In genomic region chr7:45716460-45716857, GRCm38 (mm10) we compare ENCODE assay signal across 9 mouse cellular contexts. TPM values are rescaled to one million over a fixed set of nuclear protein-coding genes. Genes with fewer than 3 reads are reported as not detected.
A peak's percentile ranks its signal among the peaks of the same experiment; 100 is the strongest.
DNase-seq lines count a peak whose midpoint lies in the region; ATAC-seq lines count a peak whose summit lies in the region.
"Had no signal": no experiment of that assay in that cellular context is flagged by ENCODE, and none has a peak within 500 bp of the region (broad histone marks: within the 10 kb centered on the region; RNA-seq: fewer than 3 reads in every experiment).

No protein-coding gene starts in this region.

- H3K27me3 ChIP-seq in kidney, embryonic 15.5 days = no peaks in the 10 kb centered on the region
- no peaks in the 10 kb centered on the region for H3K27me3 ChIP-seq in embryonic facial prominence, embryonic 11.5 days (ENCODE audit: control insufficient read depth, insufficient read depth, low read length)
- no peaks in the 10 kb centered on the region for H3K27me3 ChIP-seq in hindbrain, embryonic 14.5 days (ENCODE audit: control insufficient read depth, insufficient read depth, low read length)
- no peaks in the 10 kb centered on the region for H3K27me3 ChIP-seq in midbrain, embryonic 14.5 days (ENCODE audit: control insufficient read depth, insufficient read depth, low read length)

- peak overlapping the region; percentile 75 for H3K4me3 ChIP-seq in kidney, embryonic 15.5 days (replicated peaks)
- peak overlapping the region; percentile 87 for H3K4me3 ChIP-seq in embryonic facial prominence, embryonic 11.5 days (ENCODE audit: low read depth, low read length)
- 0 out of 2 replicates have a peak overlapping the region, but pooled peaks have one; percentile 75 for H3K4me3 ChIP-seq in hindbrain, embryonic 14.5 days (replicated peaks; ENCODE audit: low read length)
- H3K4me3 ChIP-seq in midbrain, embryonic 14.5 days (replicated peaks; ENCODE audit: low read depth, low read length) = peak overlapping the region; percentile 90

- peak overlapping the region; percentile 87 for H3K4me2 ChIP-seq in kidney, embryonic 15.5 days
- peak overlapping the region; percentile 71 for H3K4me2 ChIP-seq in embryonic facial prominence, embryonic 11.5 days (ENCODE audit: low read depth, low read length)
- H3K4me2 ChIP-seq in hindbrain, embryonic 14.5 days (replicated peaks) = peak overlapping the region; percentile 64
- H3K4me2 ChIP-seq in midbrain, embryonic 14.5 days (ENCODE audit: low read length) = peak overlapping the region; percentile 96

- no peaks in the 10 kb centered on the region for H3K9me3 ChIP-seq in kidney, embryonic 15.5 days (replicated peaks)
- H3K9me3 ChIP-seq in embryonic facial prominence, embryonic 11.5 days (replicated peaks; ENCODE audit: control insufficient read depth, low read length) = no peaks in the 10 kb centered on the region
- no peaks in the 10 kb centered on the region for H3K9me3 ChIP-seq in hindbrain, embryonic 14.5 days (ENCODE audit: control insufficient read depth, low read length)
- H3K9me3 ChIP-seq in midbrain, embryonic 14.5 days (ENCODE audit: control insufficient read depth, low read length) = no peaks in the 10 kb centered on the region

- H3K36me3 ChIP-seq in kidney, embryonic 15.5 days = peaks cover 49% of the 10 kb centered on the region
- peaks cover 24% of the 10 kb centered on the region for H3K36me3 ChIP-seq in embryonic facial prominence, embryonic 11.5 days (replicated peaks; ENCODE audit: control insufficient read depth, insufficient read depth, low read depth, low read length)
- peaks cover 45% of the 10 kb centered on the region for H3K36me3 ChIP-seq in hindbrain, embryonic 14.5 days (replicated peaks; ENCODE audit: control insufficient read depth, insufficient read depth)
- peaks cover 46% of the 10 kb centered on the region for H3K36me3 ChIP-seq in midbrain, embryonic 14.5 days (ENCODE audit: control insufficient read depth, insufficient read depth, low read length)

- WGBS in kidney, embryonic 15.5 days = 92% methylated on average over 3 of the region's 3 CpGs
- 81% methylated on average over 3 of the region's 3 CpGs for WGBS in embryonic facial prominence, embryonic 11.5 days
- WGBS in hindbrain, embryonic 14.5 days = 91% methylated on average over 3 of the region's 3 CpGs
- WGBS in midbrain, embryonic 14.5 days = 89% methylated on average over 3 of the region's 3 CpGs

- peak overlapping the region; percentile 83; the same call in 1 of the 2 replicates for H3K9ac ChIP-seq in kidney, embryonic 15.5 days
- H3K9ac ChIP-seq in embryonic facial prominence, embryonic 11.5 days (replicated peaks; ENCODE audit: low read length) = no peak overlapping the region; the same call in 1 of the 2 replicates
- H3K9ac ChIP-seq in hindbrain, embryonic 14.5 days = no peak overlapping the region
- peak overlapping the region; percentile 73; the same call in 1 of the 2 replicates for H3K9ac ChIP-seq in midbrain, embryonic 14.5 days (replicated peaks; ENCODE audit: low read length)

- 0 out of 2 replicates have a peak overlapping the region, but pooled peaks have one; percentile 80 for H3K27ac ChIP-seq in kidney, embryonic 15.5 days
- H3K27ac ChIP-seq in embryonic facial prominence, embryonic 11.5 days (replicated peaks; ENCODE audit: low read depth, low read length) = no peak overlapping the region
- H3K27ac ChIP-seq in hindbrain, embryonic 14.5 days = no peak overlapping the region
- H3K27ac ChIP-seq in midbrain, embryonic 14.5 days (replicated peaks; ENCODE audit: low read depth, low read length) = no peak overlapping the region

- no peak for ATAC-seq in kidney, embryonic 15.5 days (replicated peaks; ENCODE audit: low FRiP score)
- ATAC-seq in embryonic facial prominence, embryonic 11.5 days (replicated peaks; ENCODE audit: insufficient number of reproducible peaks, low FRiP score, low TSS enrichment, low read depth) = no peak
- no peak for ATAC-seq in hindbrain, embryonic 14.5 days (ENCODE audit: low FRiP score)
- ATAC-seq in midbrain, embryonic 14.5 days (ENCODE audit: low FRiP score, low TSS enrichment) = no peak

- no peak for DNase-seq in kidney, adult 18-20 months
- no peak for DNase-seq in embryonic facial prominence, embryonic 11.5 days (ENCODE audit: low spot score)
- no peak for DNase-seq in hindbrain, embryonic 14.5 days (ENCODE audit: low spot score)
- no peak for DNase-seq in midbrain, embryonic 14.5 days
- DNase-seq in left cerebral cortex, postnatal 14 days (ENCODE audit: low spot score in 2 of 2) = no peak
- DNase-seq in spleen, adult 18-20 months = no peak
- no peak for DNase-seq in gastrocnemius, adult 8-10 months (ENCODE audit: low spot score in 2 of 2)

- intact Hi-C loops in left cerebral cortex, postnatal 14 days (cut with DNase I) = no loop called here

- peaks cover 58% of the 10 kb centered on the region for H3K4me1 ChIP-seq in kidney, embryonic 15.5 days
- peaks cover 10% of the 10 kb centered on the region for H3K4me1 ChIP-seq in embryonic facial prominence, embryonic 11.5 days (ENCODE audit: control insufficient read depth, insufficient read depth, low read length)
- H3K4me1 ChIP-seq in hindbrain, embryonic 14.5 days (replicated peaks; ENCODE audit: control insufficient read depth, insufficient read depth, low read length) = peaks cover 38% of the 10 kb centered on the region
- peaks cover 37% of the 10 kb centered on the region for H3K4me1 ChIP-seq in midbrain, embryonic 14.5 days (ENCODE audit: control insufficient read depth, insufficient read depth, low read length)

RNA-seq across cellular contexts. Expression of gene Rpl18, which starts 1.2 kb away (rescaled TPM):
- polyA plus RNA-seq in kidney, embryonic 15.5 days (2015; fragmentation: Nextera tagmentation; extraction: Ambion mirVana) = 1,132 and 1,166 TPM in 2 replicates
- 1,026 and 1,114 TPM in 2 replicates for polyA plus RNA-seq in embryonic facial prominence, embryonic 11.5 days (2014; fragmentation: Nextera tagmentation; extraction: Ambion mirVana)
- polyA plus RNA-seq in hindbrain, embryonic 14.5 days (2014; fragmentation: Nextera tagmentation; extraction: Ambion mirVana) = 578 and 674 TPM in 2 replicates
- polyA plus RNA-seq in midbrain, embryonic 14.5 days (2014; fragmentation: Nextera tagmentation; extraction: Ambion mirVana) = 631 and 710 TPM in 2 replicates
- total RNA-seq in left cerebral cortex, postnatal 14 days (2021) = 100 to 1,000 TPM; 369 to 389 TPM
- total RNA-seq in gastrocnemius, adult 8-10 months (2022) = 100 to 1,000 TPM; 479 to 609 (median 594) TPM

RNA-seq across cellular contexts. Expression of gene Sphk2, which starts 1.3 kb away (rescaled TPM):
- 28.1 and 33.7 TPM in 2 replicates for polyA plus RNA-seq in kidney, embryonic 15.5 days (2015; fragmentation: Nextera tagmentation; extraction: Ambion mirVana)
- 14.9 and 17.3 TPM in 2 replicates for polyA plus RNA-seq in embryonic facial prominence, embryonic 11.5 days (2014; fragmentation: Nextera tagmentation; extraction: Ambion mirVana)
- 16.7 and 20.0 TPM in 2 replicates for polyA plus RNA-seq in hindbrain, embryonic 14.5 days (2014; fragmentation: Nextera tagmentation; extraction: Ambion mirVana)
- 17.2 and 19.2 TPM in 2 replicates for polyA plus RNA-seq in midbrain, embryonic 14.5 days (2014; fragmentation: Nextera tagmentation; extraction: Ambion mirVana)
- 10 to 100 TPM; 28.8 to 32.7 TPM for total RNA-seq in left cerebral cortex, postnatal 14 days (2021)
- total RNA-seq in gastrocnemius, adult 8-10 months (2022) = 10 to 100 TPM; 10.6 to 15.0 (median 13.0) TPM

RNA-seq across cellular contexts. Expression of gene Fam83e, which starts 4.6 kb away (rescaled TPM):
- 1.4 and 2.5 TPM in 2 replicates for polyA plus RNA-seq in kidney, embryonic 15.5 days (2015; fragmentation: Nextera tagmentation; extraction: Ambion mirVana)
- 0.21 and 0.35 TPM in 2 replicates for polyA plus RNA-seq in embryonic facial prominence, embryonic 11.5 days (2014; fragmentation: Nextera tagmentation; extraction: Ambion mirVana)
- polyA plus RNA-seq in hindbrain, embryonic 14.5 days (2014; fragmentation: Nextera tagmentation; extraction: Ambion mirVana) = 0.17 TPM in 1 of 2 replicates, not detected in the other
- polyA plus RNA-seq in midbrain, embryonic 14.5 days (2014; fragmentation: Nextera tagmentation; extraction: Ambion mirVana) = 0.46 and 0.90 TPM in 2 replicates
- total RNA-seq in left cerebral cortex, postnatal 14 days (2021) = under 1 TPM; 0.24 to 0.34 TPM
- total RNA-seq in gastrocnemius, adult 8-10 months (2022) = under 1 TPM in 2 of 4 experiments, not detected in 2; 0.10 to 0.38 TPM

RNA-seq across cellular contexts. Expression of gene Spaca4, which starts 9.2 kb away (rescaled TPM):
- not detected in 2 replicates for polyA plus RNA-seq in kidney, embryonic 15.5 days (2015; fragmentation: Nextera tagmentation; extraction: Ambion mirVana)
- not detected in 2 replicates for polyA plus RNA-seq in embryonic facial prominence, embryonic 11.5 days (2014; fragmentation: Nextera tagmentation; extraction: Ambion mirVana)
- not detected in 2 replicates for polyA plus RNA-seq in hindbrain, embryonic 14.5 days (2014; fragmentation: Nextera tagmentation; extraction: Ambion mirVana)
- polyA plus RNA-seq in midbrain, embryonic 14.5 days (2014; fragmentation: Nextera tagmentation; extraction: Ambion mirVana) = not detected in 2 replicates
- total RNA-seq in left cerebral cortex, postnatal 14 days (2021) = not detected
- total RNA-seq in gastrocnemius, adult 8-10 months (2022) = not detected
- total RNA-seq: gastrocnemius, postnatal 4 days had no signal

RNA-seq across cellular contexts. Expression of gene Dbp, which starts 11.6 kb away (rescaled TPM):
- 3.7 and 4.7 TPM in 2 replicates for polyA plus RNA-seq in kidney, embryonic 15.5 days (2015; fragmentation: Nextera tagmentation; extraction: Ambion mirVana)
- polyA plus RNA-seq in embryonic facial prominence, embryonic 11.5 days (2014; fragmentation: Nextera tagmentation; extraction: Ambion mirVana) = 4.9 and 5.6 TPM in 2 replicates
- polyA plus RNA-seq in hindbrain, embryonic 14.5 days (2014; fragmentation: Nextera tagmentation; extraction: Ambion mirVana) = 3.5 and 3.9 TPM in 2 replicates
- 1.9 and 4.3 TPM in 2 replicates for polyA plus RNA-seq in midbrain, embryonic 14.5 days (2014; fragmentation: Nextera tagmentation; extraction: Ambion mirVana)
- total RNA-seq in left cerebral cortex, postnatal 14 days (2021) = 10 to 100 TPM; 68.7 to 83.5 TPM
- 100 to 1,000 TPM in 3 of 4 experiments, 10 to 100 TPM in 1; 69.5 to 173 (median 143) TPM for total RNA-seq in gastrocnemius, adult 8-10 months (2022)

Comparison
In these comparisons a context has a peak if more than half of its experiments do, and no peak if none do; other contexts are left out.
1. H3K9ac ChIP-seq: peak in kidney, embryonic 15.5 days (single experiment) and midbrain, embryonic 14.5 days (single experiment); none in embryonic facial prominence, embryonic 11.5 days (single experiment) and hindbrain, embryonic 14.5 days (single experiment).
2. Peak in every context shown above with its lines, with median percentiles within 50 percentile points of each other: H3K4me2 ChIP-seq and H3K4me3 ChIP-seq.